Mouse (Mus musculus): ENCODE results near the gene Bsn.

Bsn gene

GRCm38 (mm10) chr9:108048566-108048955 is 141.6 kb downstream of the Bsn start:
- Histone ChIP-seq H3K27me3 (ENCODE audit: control insufficient read depth, insufficient read depth, low read length, poor library complexity, severe bottlenecking) (no peaks in the 10 kb centered on the region), H3K36me3 (ENCODE audit: control insufficient read depth, insufficient read depth, low read length, poor library complexity, severe bottlenecking) (peaks cover 8% of the 10 kb centered on the region)
- no peak for DNase-seq (ENCODE audit: low read depth, low spot score)

- DNase-seq (ENCODE audit: low read depth, low spot score) = no peak
- peaks cover 8% of the 10 kb centered on the region for H3K36me3 ChIP-seq (ENCODE audit: control insufficient read depth, insufficient read depth, low read length, poor library complexity, severe bottlenecking)
Measured at GRCm38 (mm10) chr9:108047601-108048565, 142.3 kb downstream of the Bsn start.

GRCm38 (mm10) chr9:108046582-108046981 is 143.6 kb downstream of the Bsn start:
- H3K36me3 ChIP-seq (ENCODE audit: control insufficient read depth, insufficient read depth, low read length, poor library complexity, severe bottlenecking) = peaks cover 6% of the 10 kb centered on the region
- H3K27me3 ChIP-seq (ENCODE audit: control insufficient read depth, insufficient read depth, low read length, poor library complexity, severe bottlenecking) = no peaks in the 10 kb centered on the region
- DNase-seq (ENCODE audit: low read depth, low spot score) = no peak

More at GRCm38 (mm10) chr9:108047601-108048565, 142.3 kb downstream of the Bsn start:
- no peaks in the 10 kb centered on the region for H3K27me3 ChIP-seq (ENCODE audit: control insufficient read depth, insufficient read depth, low read length, poor library complexity, severe bottlenecking)

Measured in splenic B cell, adult 2 months (primary cell).